Mouse (Mus musculus) urinary bladder, adult 2 months (tissue): ENCODE results near the gene 0610012G03Rik. TPM values are rescaled to one million over a fixed set of nuclear protein-coding genes. Genes with fewer than 3 reads are reported as not detected.

Experiments
- polyA plus RNA-seq: library from polyadenylated mRNA; depleted of rRNA; stranded (reverse); fragments of >200 nt; gene quantifications from 2 replicates; pipeline ENCODE4 v1.2.3, GENCODE M21; 2012; rRNA removed

Gene 0610012G03Rik
- polyA plus RNA-seq, 1 experiment: 39.6 TPM

Other genes with a start within 250 kb of the 0610012G03Rik start
- gene Meltf, start 69.7 kb downstream of the 0610012G03Rik start, polyA plus RNA-seq: 0.18 and 0.19 TPM in 2 replicates
- 9.9 and 11.3 TPM in 2 replicates for gene Pigz, start 14.6 kb downstream of the 0610012G03Rik start, polyA plus RNA-seq
- gene Ncbp2, start within 50 bp of the 0610012G03Rik start, polyA plus RNA-seq: 61.1 and 75.7 TPM in 2 replicates
- gene Senp5, start 54.8 kb upstream of the 0610012G03Rik start, polyA plus RNA-seq: 12.7 and 13.5 TPM in 2 replicates
- gene Pak2, start 130.8 kb upstream of the 0610012G03Rik start, polyA plus RNA-seq: 31.4 and 36.0 TPM in 2 replicates
- gene Pigx, start 151.2 kb upstream of the 0610012G03Rik start, polyA plus RNA-seq: 58.3 and 74.9 TPM in 2 replicates
- 19.4 and 20.3 TPM in 2 replicates for gene Cep19, start 151.3 kb upstream of the 0610012G03Rik start, polyA plus RNA-seq
- 19.4 TPM in 2 replicates for gene Nrros, start 217.1 kb upstream of the 0610012G03Rik start, polyA plus RNA-seq
- gene Bex6, start 231.3 kb upstream of the 0610012G03Rik start, polyA plus RNA-seq: 0.14 and 0.24 TPM in 2 replicates